Mouse (Mus musculus) cerebellum, adult 2 months (tissue): ENCODE data around the gene Tsks.

ENCODE experiments used
- CTCF ChIP-seq: fragments of 200-500 bp; IDR thresholded peaks from 2 replicates; pipeline ENCODE4 v1.5.1; 2011; ENCODE audit warnings: low read depth, mild to moderate bottlenecking, control low read depth, low read length, moderate library complexity, borderline replicate concordance; ENCODE audit not compliant: insufficient read depth
- POLR2A ChIP-seq: fragments of 200-500 bp; IDR thresholded peaks from 2 replicates; pipeline ENCODE4 v1.6.1; 2011; ENCODE audit warnings: low read length, control low read depth, borderline replicate concordance; ENCODE audit not compliant: insufficient read depth

- no peak for TF ChIP-seq POLR2A
- TF ChIP-seq CTCF, result no peak
Observed at GRCm38 (mm10) chr7:44997940-44998428, 55.0 kb downstream of the Tsks start.
